In genomic region chr11:53249686-53250085, GRCm38 (mm10) we compare ENCODE assay signal across 26 mouse cellular contexts. TPM values are rescaled to one million over a fixed set of nuclear protein-coding genes. Genes with fewer than 3 reads are reported as not detected.
A peak's percentile ranks its signal among the peaks of the same experiment; 100 is the strongest.
DNase-seq lines count a peak whose midpoint lies in the region; ATAC-seq and TF ChIP-seq lines count a peak whose summit lies in the region.
"Had no signal": no experiment of that assay in that cellular context is flagged by ENCODE, and none has a peak within 500 bp of the region (broad histone marks: within the 10 kb centered on the region; RNA-seq: fewer than 3 reads in every experiment).

No protein-coding gene starts in this region.

- no peak for TF ChIP-seq POLR2A in brain, embryonic 14.5 days (IDR thresholded peaks at IDR 0.05; ENCODE audit: borderline replicate concordance, extremely low read depth, insufficient read depth, insufficient read length, poor library complexity, severe bottlenecking)

- H3K9ac ChIP-seq in midbrain, postnatal 0 days (replicated peaks; ENCODE audit: low read length, poor library complexity, severe bottlenecking) = no peak overlapping the region
- H3K9ac ChIP-seq in midbrain, embryonic 16.5 days (ENCODE audit: low read depth, low read length) = no peak overlapping the region
- no peak overlapping the region for H3K9ac ChIP-seq in liver, postnatal 0 days (replicated peaks)
- H3K9ac ChIP-seq: liver, embryonic 13.5 days; lung, embryonic 14.5 days; midbrain, embryonic 13.5 days; neural tube, embryonic 12.5 days; stomach, embryonic 15.5 days had no signal

- no peak for TF ChIP-seq CTCF in midbrain, postnatal 0 days (IDR thresholded peaks at IDR 0.05)
- no peak for TF ChIP-seq CTCF in brain, embryonic 14.5 days (IDR thresholded peaks at IDR 0.05; ENCODE audit: borderline replicate concordance, extremely low read depth, insufficient read depth, insufficient read length)
- TF ChIP-seq CTCF in liver, postnatal 0 days (IDR thresholded peaks at IDR 0.05; ENCODE audit: low read depth) = no peak

- DNase-seq in heart, embryonic 10.5 days (ENCODE audit: low spot score) = no peak
- no peak for DNase-seq in heart, adult 9 months (ENCODE audit: low spot score in 2 of 2)
- peak; percentile 37 for DNase-seq in midbrain, postnatal 0 days (ENCODE audit: low spot score)
- peak; percentile 55 for DNase-seq in brain, embryonic 14.5 days (ENCODE audit: low read depth)
- DNase-seq in liver, postnatal 0 days = no peak
- DNase-seq in spleen, postnatal 36 days (ENCODE audit: low spot score in 2 of 2) = no peak
- DNase-seq: adrenal gland, postnatal 14 days; B cell, adult 2 months; cerebellum, adult 8-10 months; gastrocnemius, adult 2 months; kidney, postnatal 36 days; layer of hippocampus, postnatal 36 days; liver, embryonic 13.5 days; lung, embryonic 14.5 days; lung, postnatal 36 days; right cerebral cortex, adult 18-20 months; right cerebral cortex, postnatal 4 days; thymus, postnatal 25 days had no signal

- H3K4me2 ChIP-seq in midbrain, postnatal 0 days (ENCODE audit: low read depth, low read length, poor library complexity, severe bottlenecking) = no peak overlapping the region
- no peak overlapping the region for H3K4me2 ChIP-seq in midbrain, embryonic 16.5 days (ENCODE audit: low read length)
- H3K4me2 ChIP-seq in liver, postnatal 0 days (ENCODE audit: low read depth, low read length) = no peak overlapping the region
- H3K4me2 ChIP-seq: liver, embryonic 13.5 days; lung, embryonic 14.5 days; midbrain, embryonic 13.5 days; neural tube, embryonic 12.5 days; stomach, embryonic 15.5 days had no signal

- H3K27ac ChIP-seq in heart, embryonic 10.5 days = peak overlapping the region; percentile 24; the same call in 1 of the 2 replicates
- no peak overlapping the region for H3K27ac ChIP-seq in midbrain, postnatal 0 days (ENCODE audit: low read depth, low read length)
- no peak overlapping the region for H3K27ac ChIP-seq in midbrain, embryonic 16.5 days (ENCODE audit: low read length)
- no peak overlapping the region for H3K27ac ChIP-seq in liver, postnatal 0 days (ENCODE audit: low read depth)
- H3K27ac ChIP-seq: forebrain, embryonic 10.5 days; gastrocnemius, adult 2 months; liver, embryonic 13.5 days; midbrain, embryonic 13.5 days; neural tube, embryonic 12.5 days; stomach, embryonic 15.5 days had no signal

- 66% methylated on average over 5 of the region's 5 CpGs for WGBS in heart, embryonic 10.5 days
- WGBS in midbrain, postnatal 0 days = 67% methylated on average over 5 of the region's 5 CpGs
- 76% methylated on average over 5 of the region's 5 CpGs for WGBS in midbrain, embryonic 16.5 days
- WGBS in liver, postnatal 0 days (ENCODE audit: insufficient replicate concordance) = 79% methylated on average over 5 of the region's 5 CpGs

- H3K4me1 ChIP-seq in heart, embryonic 10.5 days = peaks cover 10% of the 10 kb centered on the region
- H3K4me1 ChIP-seq in midbrain, postnatal 0 days (ENCODE audit: insufficient read depth, low read length) = no peaks in the 10 kb centered on the region
- H3K4me1 ChIP-seq in midbrain, embryonic 16.5 days (ENCODE audit: control insufficient read depth, insufficient read depth, low read length) = peaks cover 3% of the 10 kb centered on the region; the same call in 1 of the 2 replicates
- no peaks in the 10 kb centered on the region for H3K4me1 ChIP-seq in liver, postnatal 0 days (ENCODE audit: insufficient read depth)
- H3K4me1 ChIP-seq: liver, embryonic 13.5 days; stomach, embryonic 15.5 days had no signal

- H3K27me3 ChIP-seq in heart, embryonic 10.5 days (ENCODE audit: insufficient read depth, poor library complexity, severe bottlenecking) = no peaks in the 10 kb centered on the region
- no peaks in the 10 kb centered on the region for H3K27me3 ChIP-seq in midbrain, postnatal 0 days (ENCODE audit: insufficient read depth, low read length)
- no peaks in the 10 kb centered on the region for H3K27me3 ChIP-seq in midbrain, embryonic 16.5 days (ENCODE audit: control insufficient read depth, insufficient read depth, low read depth, low read length)
- no peaks in the 10 kb centered on the region for H3K27me3 ChIP-seq in liver, postnatal 0 days (ENCODE audit: insufficient read depth, low read length)
- H3K27me3 ChIP-seq: liver, embryonic 13.5 days; midbrain, embryonic 13.5 days; neural tube, embryonic 12.5 days; stomach, embryonic 15.5 days had no signal

- H3K9me3 ChIP-seq in heart, embryonic 10.5 days = no peaks in the 10 kb centered on the region
- H3K9me3 ChIP-seq in midbrain, postnatal 0 days (ENCODE audit: low read length) = no peaks in the 10 kb centered on the region
- H3K9me3 ChIP-seq in midbrain, embryonic 16.5 days (replicated peaks; ENCODE audit: control insufficient read depth, low read length, poor library complexity, severe bottlenecking) = no peaks in the 10 kb centered on the region
- H3K9me3 ChIP-seq in liver, postnatal 0 days (ENCODE audit: low read length) = no peaks in the 10 kb centered on the region
- H3K9me3 ChIP-seq: forebrain, embryonic 10.5 days; hindbrain, embryonic 10.5 days; liver, embryonic 13.5 days; neural tube, embryonic 12.5 days; stomach, embryonic 15.5 days had no signal

- no peak for ATAC-seq in midbrain, postnatal 0 days (ENCODE audit: low FRiP score)
- ATAC-seq in midbrain, embryonic 16.5 days = no peak
- ATAC-seq in liver, postnatal 0 days = no peak
- ATAC-seq: intestine, postnatal 0 days; midbrain, embryonic 13.5 days had no signal

- H3K4me3 ChIP-seq in heart, embryonic 10.5 days = no peak overlapping the region
- no peak overlapping the region for H3K4me3 ChIP-seq in midbrain, postnatal 0 days (ENCODE audit: low read depth, low read length)
- no peak overlapping the region for H3K4me3 ChIP-seq in midbrain, embryonic 16.5 days (ENCODE audit: low read depth, low read length)
- H3K4me3 ChIP-seq in liver, postnatal 0 days (ENCODE audit: low read depth, low read length) = no peak overlapping the region
- H3K4me3 ChIP-seq: forebrain, embryonic 10.5 days; gastrocnemius, adult 2 months; hindbrain, embryonic 10.5 days; liver, embryonic 13.5 days; megakaryocyte, embryonic 14.5 days; midbrain, embryonic 13.5 days; neural tube, embryonic 12.5 days; stomach, embryonic 15.5 days had no signal

- no peak for TF ChIP-seq EP300 in liver, postnatal 0 days (IDR thresholded peaks at IDR 0.05; ENCODE audit: low read depth)

- H3K36me3 ChIP-seq in heart, embryonic 10.5 days = no peaks in the 10 kb centered on the region
- no peaks in the 10 kb centered on the region for H3K36me3 ChIP-seq in midbrain, postnatal 0 days (ENCODE audit: insufficient read depth, low read length)
- no peaks in the 10 kb centered on the region for H3K36me3 ChIP-seq in midbrain, embryonic 16.5 days (ENCODE audit: control insufficient read depth, insufficient read depth, low read length)
- no peaks in the 10 kb centered on the region for H3K36me3 ChIP-seq in liver, postnatal 0 days (replicated peaks; ENCODE audit: insufficient read depth, low read length)
- H3K36me3 ChIP-seq: hindbrain, embryonic 10.5 days; liver, embryonic 13.5 days; midbrain, embryonic 13.5 days; stomach, embryonic 15.5 days had no signal

RNA-seq across cellular contexts. Expression of gene Hspa4, which starts 50.6 kb away (rescaled TPM):
- polyA plus RNA-seq in heart, embryonic 10.5 days (2016; fragmentation: Nextera tagmentation; extraction: Ambion mirVana) = 98.3 and 109 TPM in 2 replicates
- 93.7 and 112 TPM in 2 replicates for total RNA-seq in midbrain, postnatal 0 days (2014; rRNA removed)
- polyA plus RNA-seq in midbrain, postnatal 0 days (2015; fragmentation: Nextera tagmentation; extraction: Ambion mirVana) = 42.8 and 43.3 TPM in 2 replicates
- polyA plus RNA-seq in midbrain, embryonic 16.5 days (2015; fragmentation: Nextera tagmentation; extraction: Ambion mirVana) = 37.9 and 38.1 TPM in 2 replicates
- 59.4 and 91.9 TPM in 2 replicates for polyA plus RNA-seq in brain, embryonic 14.5 days (2012; rRNA removed)
- polyA plus RNA-seq in liver, postnatal 0 days (2015; fragmentation: Nextera tagmentation; extraction: Ambion mirVana) = 37.4 and 41.4 TPM in 2 replicates

Comparison
In these comparisons a context has a peak if more than half of its experiments do, and no peak if none do; other contexts are left out.
1. DNase-seq: peak in midbrain, postnatal 0 days (single experiment) and brain, embryonic 14.5 days (single experiment); none in heart, embryonic 10.5 days (single experiment), heart, adult 9 months (0 of 2), liver, postnatal 0 days (single experiment) and spleen, postnatal 36 days (0 of 2).